Mouse (Mus musculus) midbrain, embryonic 12.5 days (tissue): ENCODE measurements around the gene Myo1f. TPM values are rescaled to one million over a fixed set of nuclear protein-coding genes. Genes with fewer than 3 reads are reported as not detected.
A peak's percentile ranks its signal among the peaks of the same experiment; 100 is the strongest.

Source experiments
- ATAC-seq: fragments of 200-750 bp; cut with Nextera tagmentation; 2 replicates; pipeline ENCODE4 v1.8.0; 2017; ENCODE audit warnings: low read depth, moderate TSS enrichment, moderate library complexity; ENCODE audit not compliant: low FRiP score
- H3K27ac ChIP-seq: fragments of 300-500 bp; sonication (generic); replicated peaks from 2 replicates; pipeline ENCODE4 v1.5.1; 2016; ENCODE audit warnings: mild to moderate bottlenecking
- H3K27me3 ChIP-seq: fragments of 300-500 bp; sonication (generic); 2 replicates; pipeline ENCODE4 v1.6.1; 2016; ENCODE audit warnings: mild to moderate bottlenecking
- H3K36me3 ChIP-seq: fragments of 300-500 bp; sonication (generic); 2 replicates; pipeline ENCODE4 v1.6.1; 2016
- H3K4me1 ChIP-seq: fragments of 300-500 bp; sonication (generic); 2 replicates; pipeline ENCODE4 v1.6.1; 2016
- H3K4me2 ChIP-seq: fragments of 300-500 bp; sonication (generic); replicated peaks from 2 replicates; pipeline ENCODE4 v1.6.1; 2016; ENCODE audit warnings: mild to moderate bottlenecking, moderate library complexity
- H3K4me3 ChIP-seq: fragments of 300-500 bp; sonication (generic); 2 replicates; pipeline ENCODE4 v1.5.1; 2016; ENCODE audit warnings: mild to moderate bottlenecking
- H3K9ac ChIP-seq: fragments of 300-500 bp; sonication (generic); replicated peaks from 2 replicates; pipeline ENCODE4 v1.6.1; 2016; ENCODE audit warnings: mild to moderate bottlenecking, moderate library complexity
- H3K9me3 ChIP-seq: fragments of 300-500 bp; sonication (generic); 2 replicates; pipeline ENCODE4 v1.6.1; 2016; ENCODE audit warnings: mild to moderate bottlenecking
- WGBS: fragments of 180-500 bp; shearing (Covaris S2); methylation state at CpG from one replicate; pipeline ENCODE4 v1.1.7; 2016; 5-methylcytosine and 5-hydroxymethylcytosine counted together
- polyA plus RNA-seq: library from polyadenylated mRNA; unstranded; fragments of >200 nt; fragmentation: Nextera tagmentation; extraction: Ambion mirVana; gene quantifications from 2 replicates; pipeline ENCODE4 v1.2.1, GENCODE M21; 2016

Gene Myo1f
- polyA plus RNA-seq, 1 experiment from 2014 or later = 3.5 TPM

GRCm38 (mm10) chr17:33539878-33540277, 15.6 kb upstream of the Myo1f start:
- Histone ChIP-seq H3K4me1 (no peaks in the 10 kb centered on the region), H3K36me3 (peaks cover 45% of the 10 kb centered on the region), H3K9me3 (no peaks in the 10 kb centered on the region), H3K27me3 (no peaks in the 10 kb centered on the region), H3K4me3 (no peak overlapping the region), H3K4me2 (no peak overlapping the region), H3K27ac (no peak overlapping the region), H3K9ac (no peak overlapping the region)
- no peak for ATAC-seq
- WGBS = 99% methylated on average over 4 of the region's 4 CpGs

DNA sequence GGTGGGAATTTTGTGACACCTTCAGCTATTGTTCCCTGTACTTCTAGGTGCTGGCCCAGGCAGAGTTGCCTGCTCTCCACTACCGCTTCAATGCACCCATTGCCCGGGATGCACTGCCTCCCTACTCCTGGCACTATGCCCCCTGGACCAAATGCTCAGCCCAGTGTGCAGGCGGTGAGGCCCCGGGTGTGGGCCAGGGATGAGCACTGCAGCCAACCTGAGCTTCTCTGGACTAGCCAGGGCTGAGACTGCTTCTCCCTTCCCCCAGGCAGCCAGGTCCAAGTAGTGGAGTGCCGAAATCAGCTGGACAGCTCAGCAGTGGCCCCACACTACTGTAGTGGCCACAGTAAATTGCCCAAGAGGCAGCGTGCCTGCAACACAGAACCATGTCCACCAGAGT, 6.3 kb upstream of the Myo1f start:
- WGBS = 87% methylated on average over 6 of the region's 6 CpGs
- no peak overlapping the region for H3K27ac ChIP-seq
- H3K9me3 ChIP-seq = no peaks in the 10 kb centered on the region
- H3K4me3 ChIP-seq = no peak overlapping the region
- H3K4me2 ChIP-seq = no peak overlapping the region
- H3K27me3 ChIP-seq = no peaks in the 10 kb centered on the region
- peaks cover 60% of the 10 kb centered on the region for H3K36me3 ChIP-seq
- H3K9ac ChIP-seq = no peak overlapping the region
- ATAC-seq = no peak
- no peaks in the 10 kb centered on the region for H3K4me1 ChIP-seq

- Histone ChIP-seq H3K4me2 (no peak overlapping the region), H3K9me3 (no peaks in the 10 kb centered on the region), H3K4me1 (no peaks in the 10 kb centered on the region), H3K4me3 (no peak overlapping the region), H3K27me3 (no peaks in the 10 kb centered on the region), H3K36me3 (peaks cover 50% of the 10 kb centered on the region), H3K27ac (no peak overlapping the region), H3K9ac (no peak overlapping the region)
- no peak for ATAC-seq
- WGBS = 90% methylated on average over 10 of the region's 10 CpGs
Observed at GRCm38 (mm10) chr17:33550388-33550787, 5.1 kb upstream of the Myo1f start.

DNA sequence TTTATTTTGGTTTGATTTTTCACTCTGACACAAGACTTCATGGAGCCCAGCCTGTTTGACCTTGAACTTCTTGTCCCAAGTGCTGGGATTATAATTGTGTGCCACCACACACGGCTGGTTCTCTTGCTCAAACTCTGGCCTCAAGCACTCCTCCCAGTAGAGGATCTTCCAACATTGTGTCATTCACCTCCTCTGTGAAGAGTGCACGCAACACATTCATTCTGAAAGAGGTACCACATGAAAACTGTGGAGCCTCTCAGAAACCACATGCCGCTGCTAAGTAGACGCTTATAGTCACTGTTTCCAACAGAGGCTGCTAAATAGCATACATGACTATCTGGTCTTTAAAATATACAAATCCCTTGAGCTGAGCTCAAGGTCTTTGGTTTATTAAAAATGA, 3.4 kb upstream of the Myo1f start:
- H3K27me3 ChIP-seq = no peaks in the 10 kb centered on the region

GRCm38 (mm10) chr17:33552964-33553363, 2.5 kb upstream of the Myo1f start:
- 45% methylated on average over 4 of the region's 4 CpGs for WGBS
- Histone ChIP-seq H3K36me3 (peaks cover 38% of the 10 kb centered on the region), H3K4me1 (no peaks in the 10 kb centered on the region), H3K27ac (no peak overlapping the region), H3K27me3 (no peaks in the 10 kb centered on the region), H3K4me3 (no peak overlapping the region), H3K4me2 (no peak overlapping the region), H3K9me3 (no peaks in the 10 kb centered on the region), H3K9ac (no peak overlapping the region)
- 0 out of 2 replicates have a peak, but pooled peaks have one; percentile 12 for ATAC-seq

More for the DNA sequence above, 3.4 kb upstream of the Myo1f start:
- Histone ChIP-seq H3K9ac (no peak overlapping the region), H3K9me3 (no peaks in the 10 kb centered on the region), H3K4me3 (no peak overlapping the region), H3K4me1 (no peaks in the 10 kb centered on the region), H3K36me3 (peaks cover 38% of the 10 kb centered on the region), H3K27ac (no peak overlapping the region), H3K4me2 (no peak overlapping the region)
- WGBS = 91% methylated on average over 4 of the region's 4 CpGs
- ATAC-seq = no peak

DNA sequence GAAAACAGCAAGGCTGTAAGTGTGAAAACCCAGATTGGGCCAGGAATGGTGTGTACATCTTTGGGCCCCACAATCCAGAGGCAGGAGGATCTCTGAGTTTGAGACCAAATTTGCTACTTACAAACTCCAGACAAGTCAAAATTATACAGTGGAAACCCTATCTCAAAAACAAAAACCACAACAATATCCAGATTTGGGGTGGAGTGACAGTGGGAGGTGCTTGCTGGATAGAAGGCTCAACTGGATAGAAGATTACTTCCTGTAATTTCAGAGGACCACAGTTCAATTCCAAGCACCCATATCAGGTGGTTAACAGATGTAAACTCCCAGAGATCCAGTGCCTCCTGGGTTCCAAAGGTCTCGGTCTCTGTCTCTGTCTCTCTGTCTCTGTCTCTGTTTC, 971 bp upstream of the Myo1f start:
- Histone ChIP-seq H3K4me1 (no peaks in the 10 kb centered on the region), H3K9me3 (no peaks in the 10 kb centered on the region), H3K27ac (no peak overlapping the region), H3K4me2 (no peak overlapping the region), H3K9ac (no peak overlapping the region), H3K27me3 (no peaks in the 10 kb centered on the region), H3K4me3 (no peak overlapping the region), H3K36me3 (peaks cover 24% of the 10 kb centered on the region)
- ATAC-seq = no peak
- 89% methylated on average over 1 of the region's 1 CpGs for WGBS

DNA sequence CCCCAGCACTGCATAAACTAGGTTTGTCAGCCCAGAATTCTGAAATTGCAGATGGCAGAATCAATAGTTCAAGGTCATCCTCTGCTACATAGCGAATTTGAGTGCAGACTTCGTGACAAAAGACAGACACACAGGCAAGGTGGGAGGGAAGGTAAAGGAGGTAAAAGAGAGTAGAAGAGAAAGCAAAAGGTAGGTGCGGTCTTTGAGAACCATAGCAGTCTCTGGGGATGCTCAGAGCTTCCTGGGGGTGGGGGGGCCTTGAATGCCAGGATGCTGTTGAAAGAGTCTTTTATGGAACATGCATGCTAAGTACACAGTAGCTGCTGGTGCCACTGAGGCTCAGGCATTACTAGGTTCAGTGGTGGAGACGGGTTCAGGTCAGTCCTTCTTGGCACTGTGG, 2.4 kb downstream of the Myo1f start:
- no peaks in the 10 kb centered on the region for H3K4me1 ChIP-seq
- no peak overlapping the region for H3K9ac ChIP-seq
- 84% methylated on average over 4 of the region's 4 CpGs for WGBS
- H3K4me3 ChIP-seq = no peak overlapping the region
- peaks cover 5% of the 10 kb centered on the region; the same call in 1 of the 2 replicates for H3K36me3 ChIP-seq
- no peaks in the 10 kb centered on the region for H3K27me3 ChIP-seq
- no peak overlapping the region for H3K27ac ChIP-seq
- H3K9me3 ChIP-seq = no peaks in the 10 kb centered on the region
- no peak overlapping the region for H3K4me2 ChIP-seq
- ATAC-seq = no peak

GRCm38 (mm10) chr17:33563527-33564076, 8.1 kb downstream of the Myo1f start:
- Histone ChIP-seq H3K9ac (no peak overlapping the region), H3K36me3 (no peaks in the 10 kb centered on the region), H3K4me2 (no peak overlapping the region), H3K4me1 (no peaks in the 10 kb centered on the region), H3K27ac (no peak overlapping the region), H3K27me3 (no peaks in the 10 kb centered on the region), H3K9me3 (no peaks in the 10 kb centered on the region), H3K4me3 (no peak overlapping the region)
- 78% methylated on average over 2 of the region's 2 CpGs for WGBS
- no peak for ATAC-seq

- Histone ChIP-seq H3K9me3 (no peaks in the 10 kb centered on the region), H3K27ac (no peak overlapping the region), H3K27me3 (no peaks in the 10 kb centered on the region), H3K4me3 (no peak overlapping the region), H3K4me2 (no peak overlapping the region), H3K36me3 (no peaks in the 10 kb centered on the region), H3K4me1 (no peaks in the 10 kb centered on the region), H3K9ac (no peak overlapping the region)
- 60% methylated on average over 1 of the region's 1 CpGs for WGBS
- no peak for ATAC-seq
Observed at GRCm38 (mm10) chr17:33564599-33564998, 9.1 kb downstream of the Myo1f start.

- 87% methylated on average over 2 of the region's 2 CpGs for WGBS
Observed at GRCm38 (mm10) chr17:33566182-33566581, 10.7 kb downstream of the Myo1f start.

GRCm38 (mm10) chr17:33584061-33584460, 28.6 kb downstream of the Myo1f start:
- H3K27me3 ChIP-seq = no peaks in the 10 kb centered on the region
- no peak overlapping the region for H3K9ac ChIP-seq
- no peak for ATAC-seq
- no peak overlapping the region for H3K27ac ChIP-seq
- 84% methylated on average over 4 of the region's 4 CpGs for WGBS
- no peaks in the 10 kb centered on the region for H3K9me3 ChIP-seq
- no peak overlapping the region for H3K4me3 ChIP-seq
- H3K36me3 ChIP-seq = no peaks in the 10 kb centered on the region
- no peak overlapping the region for H3K4me2 ChIP-seq
- H3K4me1 ChIP-seq = no peaks in the 10 kb centered on the region

More at GRCm38 (mm10) chr17:33566182-33566581, 10.7 kb downstream of the Myo1f start:
- H3K4me1 ChIP-seq = no peaks in the 10 kb centered on the region
- no peak overlapping the region for H3K9ac ChIP-seq
- no peaks in the 10 kb centered on the region for H3K36me3 ChIP-seq
- no peak overlapping the region for H3K4me2 ChIP-seq
- H3K4me3 ChIP-seq = no peak overlapping the region
- H3K9me3 ChIP-seq = no peaks in the 10 kb centered on the region
- no peak for ATAC-seq
- H3K27ac ChIP-seq = no peak overlapping the region
- H3K27me3 ChIP-seq = no peaks in the 10 kb centered on the region

DNA sequence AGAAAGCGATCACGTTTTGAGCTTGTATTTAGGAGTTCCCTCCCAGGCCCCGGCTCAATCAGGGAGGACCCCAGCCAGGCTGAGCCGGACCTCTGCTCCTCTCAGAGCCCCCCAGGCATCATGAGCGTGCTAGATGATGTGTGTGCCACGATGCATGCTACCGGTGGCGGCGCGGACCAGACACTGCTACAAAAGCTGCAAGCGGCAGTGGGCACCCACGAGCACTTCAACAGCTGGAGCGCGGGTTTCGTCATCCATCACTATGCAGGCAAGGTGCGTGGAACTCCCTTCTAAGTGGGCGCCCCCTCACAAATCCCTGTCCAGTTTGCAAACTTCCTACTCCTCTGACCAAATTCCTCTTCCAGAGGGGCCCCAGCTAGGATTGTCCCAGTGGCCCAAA, 30.5 kb downstream of the Myo1f start:
- H3K27me3 ChIP-seq = no peaks in the 10 kb centered on the region
- 76% methylated on average over 17 of the region's 17 CpGs for WGBS
- H3K36me3 ChIP-seq = no peaks in the 10 kb centered on the region
- no peaks in the 10 kb centered on the region for H3K9me3 ChIP-seq
- H3K4me2 ChIP-seq = no peak overlapping the region
- no peak overlapping the region for H3K9ac ChIP-seq
- no peaks in the 10 kb centered on the region for H3K4me1 ChIP-seq
- no peak for ATAC-seq
- H3K27ac ChIP-seq = no peak overlapping the region
- H3K4me3 ChIP-seq = no peak overlapping the region

GRCm38 (mm10) chr17:33597271-33597670, 41.8 kb downstream of the Myo1f start:
- H3K27me3 ChIP-seq = no peaks in the 10 kb centered on the region
- H3K9me3 ChIP-seq = peaks cover 6% of the 10 kb centered on the region; the same call in 1 of the 2 replicates
- no peak overlapping the region for H3K9ac ChIP-seq
- H3K4me2 ChIP-seq = no peak overlapping the region
- no peak overlapping the region for H3K4me3 ChIP-seq
- H3K27ac ChIP-seq = no peak overlapping the region
- ATAC-seq = no peak
- no peaks in the 10 kb centered on the region for H3K4me1 ChIP-seq
- no peaks in the 10 kb centered on the region for H3K36me3 ChIP-seq
